Mouse (Mus musculus) cerebellum, adult 2 months (tissue): Measurements from ENCODE around the gene Dynlt1c. TPM values are rescaled to one million over a fixed set of nuclear protein-coding genes. Genes with fewer than 3 reads are reported as not detected.
"Not testable (repeated sequence)": the region's sequence is repeated elsewhere in the genome, so short reads cannot be mapped to it uniquely, and the experiment has no call there.

ENCODE experiments used
- DNase-seq, 2 experiments: peaks; one replicate each; pipeline ENCODE4 v3.0.0; 2021
- H3K27ac ChIP-seq: fragments of 200-500 bp; 2 replicates; pipeline ENCODE4 v1.5.1; 2012; ENCODE audit warnings: low read length, control low read depth, inconsistent platforms; ENCODE audit not compliant: insufficient read depth
- H3K27me3 ChIP-seq: fragments of 200-500 bp; 2 replicates; pipeline ENCODE4 v1.6.1; 2012; ENCODE audit warnings: inconsistent platforms, mild to moderate bottlenecking, low read length, moderate library complexity; ENCODE audit not compliant: control insufficient read depth, insufficient read depth
- H3K4me1 ChIP-seq: fragments of 200-500 bp; 2 replicates; pipeline ENCODE4 v1.6.1; 2011; ENCODE audit warnings: low read length; ENCODE audit not compliant: control insufficient read depth, insufficient read depth
- H3K4me3 ChIP-seq: fragments of 200-500 bp; replicated peaks from 2 replicates; pipeline ENCODE3; 2011; ENCODE audit warnings: mild to moderate bottlenecking, low read depth, low read length, control low read depth; ENCODE audit not compliant: insufficient read depth
- CTCF ChIP-seq: fragments of 200-500 bp; IDR thresholded peaks from 2 replicates; pipeline ENCODE4 v1.5.1; 2011; ENCODE audit warnings: low read depth, mild to moderate bottlenecking, control low read depth, low read length, moderate library complexity, borderline replicate concordance; ENCODE audit not compliant: insufficient read depth
- POLR2A ChIP-seq: fragments of 200-500 bp; IDR thresholded peaks from 2 replicates; pipeline ENCODE4 v1.6.1; 2011; ENCODE audit warnings: low read length, control low read depth, borderline replicate concordance; ENCODE audit not compliant: insufficient read depth
- WGBS: fragments of 180-500 bp; shearing (Covaris S2); methylation state at CpG from one replicate; pipeline ENCODE4 v1.1.7; 2018; 5-methylcytosine and 5-hydroxymethylcytosine counted together
- polyA plus RNA-seq: library from polyadenylated mRNA; depleted of rRNA; stranded (reverse); fragments of >200 nt; gene quantifications from 2 replicates; pipeline ENCODE4 v1.2.3, GENCODE M21; 2012

Gene Dynlt1c
- polyA plus RNA-seq, 1 experiment = 26.4 TPM

- H3K4me1 ChIP-seq, DNase-seq, H3K4me3 ChIP-seq, H3K27me3 ChIP-seq, H3K27ac ChIP-seq: not testable (repeated sequence)
- WGBS = 91% methylated on average over 11 of the region's 12 CpGs
Observed at GRCm38 (mm10) chr17:6621976-6622375, 20.5 kb downstream of the Dynlt1c start.

DNA sequence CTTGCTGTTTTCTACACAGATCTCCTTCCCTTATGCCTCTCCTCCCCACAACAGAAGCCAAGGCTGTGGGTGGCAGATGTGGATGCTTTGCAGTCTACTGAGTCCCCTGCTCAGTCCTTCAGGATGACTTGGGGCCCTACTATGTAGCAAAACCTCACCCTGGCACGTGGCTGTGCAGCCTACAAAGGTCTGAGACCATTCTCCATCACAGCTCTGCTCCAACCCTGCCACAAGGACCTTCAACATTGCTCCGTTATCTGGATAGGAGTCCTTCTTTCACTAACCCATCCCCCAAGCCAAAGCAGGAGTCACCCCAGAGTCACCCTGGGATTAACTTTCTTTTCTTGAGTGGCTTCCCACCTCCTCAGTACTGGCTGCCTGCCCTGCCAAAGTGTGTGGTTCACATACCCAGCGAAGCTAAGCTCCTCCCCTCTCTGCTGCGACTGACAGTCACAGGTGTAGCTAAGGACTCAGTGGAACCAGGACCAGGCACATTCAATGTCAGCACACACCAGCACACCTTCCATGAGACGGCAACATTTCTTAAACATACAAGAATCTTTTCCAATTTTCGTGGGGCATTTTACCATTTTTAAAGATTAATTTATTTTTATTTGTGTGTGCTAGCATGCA is 23.6 kb downstream of the Dynlt1c start:
- not testable (repeated sequence) for H3K4me1 ChIP-seq, H3K27ac ChIP-seq, H3K27me3 ChIP-seq, H3K4me3 ChIP-seq, DNase-seq
- 69% methylated on average over 1 of the region's 6 CpGs for WGBS

DNA sequence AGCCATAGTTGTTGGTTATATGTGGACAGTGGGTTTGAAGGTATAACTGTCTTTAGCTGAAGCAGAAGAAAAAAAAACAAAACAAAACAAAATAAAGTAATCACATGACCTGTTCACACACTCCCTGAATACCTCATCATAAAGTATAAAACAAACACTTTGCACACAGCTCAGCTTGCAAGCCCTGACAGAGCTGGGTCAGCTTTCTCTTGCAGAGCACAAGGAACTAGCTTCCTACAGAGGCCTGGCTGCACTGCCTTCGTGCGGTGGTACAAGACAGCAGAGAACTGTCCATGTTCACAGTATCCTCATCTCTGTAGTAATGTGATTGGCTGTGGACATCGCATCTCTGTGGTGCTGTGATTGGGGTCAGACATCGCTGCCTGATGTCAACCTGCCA is 28.9 kb downstream of the Dynlt1c start:
- not testable (repeated sequence) for H3K27ac ChIP-seq, DNase-seq, H3K4me1 ChIP-seq, H3K27me3 ChIP-seq, H3K4me3 ChIP-seq
- 85% methylated on average over 4 of the region's 4 CpGs for WGBS

DNA sequence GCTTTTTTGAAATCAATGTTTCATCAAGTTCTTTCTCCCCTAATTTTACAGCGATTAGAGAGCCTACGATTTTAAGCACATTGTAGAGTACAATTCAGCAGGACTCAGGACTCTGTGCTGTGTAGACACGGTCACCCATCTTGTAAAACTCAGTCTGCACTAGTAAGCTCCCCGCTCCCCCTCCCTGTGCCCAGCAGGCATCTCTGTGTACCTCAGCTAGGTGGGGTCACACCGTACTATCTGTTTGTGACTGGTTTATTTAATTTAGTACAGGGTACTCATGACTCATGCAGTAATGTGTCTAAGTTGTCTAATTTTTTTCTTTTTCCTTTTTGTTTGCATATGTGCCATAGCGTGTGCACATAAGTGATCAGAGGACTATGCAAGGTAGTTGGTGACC is 31.4 kb downstream of the Dynlt1c start:
- DNase-seq, H3K4me3 ChIP-seq, H3K27ac ChIP-seq, H3K4me1 ChIP-seq, H3K27me3 ChIP-seq: not testable (repeated sequence)
- WGBS = 92% methylated on average over 6 of the region's 6 CpGs

- 56% methylated on average over 2 of the region's 4 CpGs for WGBS
- not testable (repeated sequence) for DNase-seq, H3K4me3 ChIP-seq, H3K27me3 ChIP-seq, H3K27ac ChIP-seq, H3K4me1 ChIP-seq
Observed at GRCm38 (mm10) chr17:6635781-6636180, 34.3 kb downstream of the Dynlt1c start.

- no peak for DNase-seq
- Histone ChIP-seq H3K4me3 (no peak overlapping the region), H3K27ac (no peak overlapping the region), H3K4me1 (no peaks in the 10 kb centered on the region), H3K27me3 (no peaks in the 10 kb centered on the region)
- WGBS = 72% methylated on average over 5 of the region's 5 CpGs
- TF ChIP-seq CTCF (no peak), POLR2A (no peak)
Observed at GRCm38 (mm10) chr17:6636861-6637260, 35.4 kb downstream of the Dynlt1c start.

DNA sequence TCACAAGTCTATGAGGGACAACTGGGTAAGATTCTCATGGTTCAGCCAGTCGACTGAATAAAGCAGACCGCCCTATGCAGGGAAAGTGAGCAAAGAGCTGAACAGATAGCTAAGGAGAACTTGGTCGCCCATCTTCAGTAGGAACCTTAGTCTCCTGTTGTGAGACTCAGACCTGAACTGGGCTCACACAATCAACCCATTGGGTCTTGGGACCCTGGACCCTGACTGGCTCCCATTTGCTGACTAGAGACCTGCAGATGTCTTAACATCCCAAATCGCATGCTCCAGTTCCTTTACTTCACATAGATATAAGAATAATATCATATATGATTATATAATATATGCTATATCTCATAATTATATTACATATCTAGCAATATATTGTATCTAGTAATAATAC is 36.0 kb downstream of the Dynlt1c start:
- H3K27me3 ChIP-seq, H3K4me1 ChIP-seq, DNase-seq, H3K27ac ChIP-seq, H3K4me3 ChIP-seq: not testable (repeated sequence)
- 97% methylated on average over 4 of the region's 4 CpGs for WGBS

GRCm38 (mm10) chr17:6638444-6638843 is 37.0 kb downstream of the Dynlt1c start:
- H3K4me3 ChIP-seq, DNase-seq, H3K27me3 ChIP-seq, H3K27ac ChIP-seq, H3K4me1 ChIP-seq: not testable (repeated sequence)
- WGBS = 88% methylated on average over 8 of the region's 8 CpGs

GRCm38 (mm10) chr17:6639486-6639885 is 38.0 kb downstream of the Dynlt1c start:
- H3K27ac ChIP-seq, H3K4me1 ChIP-seq, DNase-seq, H3K4me3 ChIP-seq, H3K27me3 ChIP-seq: not testable (repeated sequence)
- WGBS = 94% methylated on average over 18 of the region's 21 CpGs

GRCm38 (mm10) chr17:6640044-6640637 is 38.7 kb downstream of the Dynlt1c start:
- not testable (repeated sequence) for H3K27me3 ChIP-seq, DNase-seq, H3K27ac ChIP-seq, H3K4me1 ChIP-seq, H3K4me3 ChIP-seq
- 92% methylated on average over 10 of the region's 10 CpGs for WGBS

GRCm38 (mm10) chr17:6640771-6641429 is 39.4 kb downstream of the Dynlt1c start:
- H3K4me1 ChIP-seq, DNase-seq, H3K27ac ChIP-seq, H3K27me3 ChIP-seq, H3K4me3 ChIP-seq: not testable (repeated sequence)
- 88% methylated on average over 14 of the region's 14 CpGs for WGBS

DNA sequence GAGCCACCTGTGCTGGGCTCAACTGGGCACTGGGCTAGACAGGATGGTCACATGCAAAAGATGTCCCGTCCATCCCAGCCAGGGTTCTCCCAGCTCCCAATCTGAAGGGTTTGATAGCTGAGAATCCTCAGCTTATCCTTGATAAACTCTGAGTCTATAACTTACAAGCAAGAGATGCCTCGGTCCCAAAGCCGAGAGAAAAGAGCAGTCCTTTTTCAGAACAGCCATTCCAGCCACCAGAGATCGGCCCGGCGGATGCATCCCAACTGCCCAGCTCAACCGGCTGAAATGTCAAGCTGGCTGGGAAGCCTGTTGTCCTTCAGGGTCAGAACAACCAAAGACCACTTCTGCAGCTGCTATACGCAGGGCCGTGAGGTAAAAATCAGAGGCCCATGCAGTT is 42.7 kb downstream of the Dynlt1c start:
- not testable (repeated sequence) for DNase-seq, H3K27me3 ChIP-seq, H3K4me3 ChIP-seq, H3K27ac ChIP-seq, H3K4me1 ChIP-seq
- WGBS = 92% methylated on average over 9 of the region's 9 CpGs
